Mouse (Mus musculus): Measurements from ENCODE around the gene Sh3pxd2b.
"Not testable (repeated sequence)": the region's sequence is repeated elsewhere in the genome, so short reads cannot be mapped to it uniquely, and the experiment has no call there.

Sh3pxd2b gene

DNA sequence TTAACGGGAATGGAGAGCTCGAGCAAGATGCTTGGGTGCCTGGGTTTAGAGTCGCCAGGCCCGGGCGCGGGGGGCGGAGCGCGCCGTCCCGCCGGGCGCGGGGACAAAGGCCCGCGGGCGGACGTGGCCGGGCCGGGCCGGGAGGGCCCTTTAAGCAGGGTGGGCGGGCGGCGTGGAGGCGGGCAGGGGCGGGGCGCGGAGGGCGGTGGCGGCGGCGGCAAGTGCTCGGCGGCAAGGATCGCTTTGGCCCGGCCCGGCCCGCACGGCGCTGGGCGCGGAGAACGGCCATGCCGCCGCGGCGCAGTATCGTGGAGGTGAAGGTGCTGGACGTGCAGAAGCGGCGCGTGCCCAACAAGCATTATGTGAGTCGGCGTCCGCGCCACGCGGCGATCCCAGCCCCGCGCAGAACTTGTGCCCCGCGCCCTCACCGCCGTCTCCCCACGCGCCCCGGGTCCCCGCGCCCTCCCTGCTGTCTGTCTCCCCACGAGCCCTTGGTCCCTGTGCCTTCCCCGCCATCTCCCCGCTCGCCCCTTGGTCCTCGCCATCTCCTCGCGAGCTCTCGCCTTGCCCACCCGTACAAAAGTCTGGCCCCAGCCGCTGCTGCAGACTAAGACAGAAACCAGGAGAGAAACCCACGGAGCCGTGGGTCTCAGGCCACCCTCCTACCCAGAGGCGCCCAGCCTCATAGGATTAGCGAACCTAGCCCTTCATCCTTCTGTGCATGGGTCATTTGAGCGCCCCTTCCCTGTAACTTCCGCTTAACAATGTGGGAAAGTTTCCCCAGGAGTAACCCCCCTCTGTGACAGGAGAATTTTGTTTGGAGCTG, at the start of gene Sh3pxd2b:
Gene Sh3pxd2b, plus strand, starts transcription at position 214 of the 826 bp plus-strand sequence.
- DNase-seq (ENCODE audit: extremely low read depth, insufficient read length, low spot score), result peak; percentile 76

DNA sequence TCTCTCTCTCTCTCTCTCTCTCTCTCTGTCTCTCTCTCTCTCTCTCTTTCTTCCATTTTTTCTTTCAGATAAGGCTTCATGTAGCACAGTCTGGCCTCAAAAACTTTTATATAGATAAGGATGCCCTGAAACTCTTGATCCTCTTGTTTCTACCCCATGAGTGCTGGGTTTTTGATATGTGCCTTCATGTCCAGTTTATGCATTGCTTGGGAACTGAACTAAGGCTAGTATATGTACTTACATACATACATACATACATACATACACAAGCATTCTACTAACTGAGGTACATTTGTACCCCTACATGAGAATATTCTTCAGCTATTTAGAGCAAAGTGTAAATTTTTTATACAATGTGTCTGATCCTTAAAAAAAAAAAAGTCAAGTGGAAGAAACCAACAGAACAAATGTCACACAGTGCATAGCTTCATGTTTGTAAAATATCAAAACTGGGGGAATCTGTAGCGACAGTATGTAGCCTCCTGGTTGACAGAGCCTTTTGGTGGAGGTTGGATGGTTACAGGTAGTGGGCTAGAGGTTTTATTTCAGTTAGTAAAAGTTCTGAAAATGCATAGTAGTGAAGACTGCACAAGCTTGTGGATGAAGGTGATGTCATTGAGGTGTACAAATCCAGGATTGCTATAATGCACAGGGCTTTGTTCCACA, 49.6 kb upstream of the Sh3pxd2b start:
- no peak for DNase-seq (ENCODE audit: extremely low read depth, insufficient read length, low spot score)

DNA sequence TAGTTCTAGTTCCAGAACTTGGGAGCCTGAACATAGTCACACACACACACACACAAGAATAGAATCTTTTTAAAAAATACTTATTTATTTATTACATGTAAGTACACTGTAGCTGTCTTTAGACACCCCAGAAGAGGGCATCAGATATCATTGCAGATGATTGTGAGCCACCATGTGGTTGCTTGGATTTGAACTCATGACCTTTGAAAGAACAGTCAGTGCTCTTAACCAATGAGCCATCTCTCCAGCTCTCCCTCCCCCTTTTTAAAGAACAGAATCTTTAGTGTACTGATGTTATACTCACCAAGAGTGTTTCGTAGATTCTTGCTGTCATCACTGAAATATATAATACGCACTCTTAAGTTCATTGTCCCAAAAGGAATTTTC, 49.1 kb upstream of the Sh3pxd2b start:
- DNase-seq (ENCODE audit: extremely low read depth, insufficient read length, low spot score), result no peak

DNA sequence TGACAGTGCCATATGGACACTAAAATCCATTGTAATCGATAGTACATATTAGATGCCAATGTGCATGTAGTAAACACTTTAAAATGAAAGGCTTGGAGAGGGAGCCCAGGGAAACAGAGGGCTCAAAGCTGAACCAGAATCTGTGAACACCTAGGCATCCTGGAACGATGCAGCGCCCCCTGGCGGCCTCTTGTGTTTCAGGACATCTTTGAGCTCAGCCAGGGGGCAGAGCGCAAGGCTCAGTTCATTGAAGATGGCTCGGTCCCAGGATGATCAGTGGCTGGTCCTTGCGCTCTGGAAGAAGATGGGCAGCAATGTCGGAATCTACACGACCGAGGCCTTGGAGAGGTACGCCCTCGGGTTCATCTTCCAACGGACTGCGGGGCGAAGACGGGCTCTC, 47.8 kb upstream of the Sh3pxd2b start, which contains the start of gene Hbq1a:
Gene Hbq1a, plus strand, starts transcription at position 205 of the 400 bp plus-strand sequence.
- DNase-seq (ENCODE audit: extremely low read depth, insufficient read length, low spot score), result not testable (repeated sequence)

DNA sequence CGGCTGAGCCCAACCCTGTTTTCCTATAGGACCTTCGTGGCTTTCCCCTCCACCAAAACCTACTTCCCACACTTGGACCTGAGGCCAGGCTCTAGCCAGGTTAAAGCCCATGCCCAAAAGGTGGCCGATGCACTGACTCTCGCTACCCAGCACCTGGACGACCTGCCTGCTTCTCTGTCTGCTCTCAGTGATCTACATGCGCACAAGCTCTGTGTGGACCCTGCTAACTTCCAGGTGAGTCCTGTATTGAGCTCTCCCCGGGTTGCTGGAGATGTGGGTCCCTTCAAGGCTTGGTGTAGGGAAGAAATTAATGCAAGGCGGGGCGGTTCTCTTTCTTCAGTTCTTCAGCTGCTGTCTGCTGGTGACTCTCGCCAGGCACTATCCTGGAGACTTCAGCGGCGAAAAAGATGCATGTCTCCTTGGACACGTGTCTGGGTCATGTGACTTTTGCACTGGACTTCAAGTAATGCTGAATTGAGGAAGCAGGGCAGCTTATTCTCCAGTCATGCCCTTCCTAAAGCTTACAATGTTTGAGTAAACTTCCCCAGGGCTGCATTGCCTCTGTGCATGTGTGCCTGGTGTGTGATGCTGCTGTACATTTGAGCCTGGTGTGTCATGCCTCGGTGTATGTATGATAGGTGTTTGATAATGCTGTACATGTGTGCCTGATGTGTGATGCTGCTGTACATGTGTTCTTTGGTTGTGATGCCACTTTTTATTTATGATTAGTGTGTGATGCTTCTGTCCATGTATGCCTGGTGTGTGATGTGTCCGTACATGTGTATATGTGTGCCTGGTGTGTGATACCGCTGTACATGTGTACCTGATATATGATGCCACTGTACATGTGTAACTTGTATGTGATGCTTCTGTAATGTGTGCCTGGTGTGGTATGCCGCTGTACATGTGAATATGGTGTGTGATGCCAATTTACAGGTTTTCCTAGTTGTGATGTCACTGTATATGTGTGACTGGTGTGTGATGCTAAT, 47.0 kb upstream of the Sh3pxd2b start:
- DNase-seq (ENCODE audit: extremely low read depth, insufficient read length, low spot score), result no peak

DNA sequence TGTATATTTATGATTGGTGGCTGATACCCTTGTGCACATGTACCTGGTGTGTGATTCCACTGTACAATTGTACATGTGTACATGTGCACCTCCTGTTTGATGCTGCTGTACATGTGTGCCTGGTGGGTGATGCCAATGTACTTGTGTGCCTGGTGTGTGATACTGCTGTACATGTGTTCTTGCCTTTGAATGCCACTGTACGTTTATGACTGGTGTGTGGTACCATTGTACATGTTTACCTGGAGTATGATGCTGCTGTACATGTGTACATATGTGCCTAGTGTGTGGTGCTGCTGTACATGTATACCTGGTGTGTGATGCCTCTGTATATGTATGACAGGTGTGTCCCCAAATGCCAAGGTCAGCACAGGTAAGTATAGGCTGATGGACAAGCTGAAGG, 46.1 kb upstream of the Sh3pxd2b start:
- DNase-seq (ENCODE audit: extremely low read depth, insufficient read length, low spot score), result no peak

DNA sequence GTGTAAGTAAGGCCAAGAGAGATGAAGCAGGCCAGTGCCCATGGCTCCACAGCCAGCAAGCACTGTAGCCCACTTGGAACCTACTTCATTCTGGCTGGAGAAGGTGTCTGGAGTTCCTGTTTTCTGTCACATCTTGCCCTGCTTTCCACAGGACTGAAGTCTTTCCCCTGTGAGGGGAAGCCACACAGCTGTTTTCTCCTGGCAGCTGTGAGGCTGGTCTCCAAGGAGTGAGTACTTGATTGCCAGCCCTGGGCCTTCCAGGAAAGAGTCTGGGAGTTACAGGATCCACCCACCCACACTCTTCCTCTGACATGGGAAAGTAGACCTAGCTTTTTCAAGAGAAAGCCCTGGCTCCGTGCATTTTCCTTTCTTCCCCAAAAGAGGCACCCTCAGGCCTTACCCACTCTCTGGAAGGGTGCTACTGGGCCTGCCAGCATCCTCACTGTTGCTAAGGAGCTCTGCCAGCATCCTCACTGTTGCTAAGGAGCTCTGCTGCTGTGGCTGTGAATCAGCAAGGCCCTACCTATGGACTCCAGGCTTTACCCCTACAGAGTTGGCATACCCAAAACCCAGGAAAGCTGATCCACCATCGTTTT, 44.7 kb upstream of the Sh3pxd2b start:
- no peak for DNase-seq (ENCODE audit: extremely low read depth, insufficient read length, low spot score)

DNA sequence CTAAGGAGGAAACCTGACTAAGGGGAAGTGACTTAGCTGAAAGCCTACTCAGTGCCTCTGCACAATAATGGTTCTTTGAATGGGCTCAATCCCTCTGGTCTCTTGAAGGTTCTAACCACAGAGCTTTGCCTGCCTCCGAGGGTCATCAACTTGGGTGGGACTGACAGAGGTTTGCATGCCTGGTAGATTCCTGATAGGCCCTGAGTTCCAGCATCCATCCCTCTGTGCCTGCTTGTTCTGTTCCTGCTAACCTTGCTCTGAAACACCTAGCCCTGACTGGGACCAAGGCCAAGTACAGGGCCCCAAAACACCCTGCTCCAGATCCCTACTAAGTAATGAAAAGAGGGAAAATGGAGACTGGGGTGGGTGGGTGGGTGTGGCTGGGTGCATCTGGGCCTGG, 44.2 kb upstream of the Sh3pxd2b start:
- DNase-seq (ENCODE audit: extremely low read depth, insufficient read length, low spot score), result no peak

DNA sequence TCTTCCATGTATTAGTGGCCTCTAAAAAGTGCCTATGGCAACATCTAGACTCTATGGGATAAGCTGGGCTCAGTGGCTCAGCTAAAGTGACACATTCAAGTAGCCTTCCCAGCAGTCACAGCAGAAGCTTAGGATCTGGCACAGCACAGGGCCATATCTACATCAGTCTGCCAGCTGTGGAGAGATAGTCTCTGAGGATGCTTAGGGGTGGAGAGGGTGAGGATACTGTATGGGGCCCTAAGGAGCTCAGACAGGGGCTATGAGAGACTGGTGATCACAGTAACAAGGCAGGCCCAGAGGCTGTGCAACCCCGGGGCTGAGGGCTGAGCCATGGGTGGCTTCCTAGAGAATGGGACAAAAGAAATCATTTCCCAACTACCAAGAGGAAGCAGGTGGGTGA, 40.6 kb upstream of the Sh3pxd2b start:
- DNase-seq (ENCODE audit: extremely low read depth, insufficient read length, low spot score), result no peak

DNA sequence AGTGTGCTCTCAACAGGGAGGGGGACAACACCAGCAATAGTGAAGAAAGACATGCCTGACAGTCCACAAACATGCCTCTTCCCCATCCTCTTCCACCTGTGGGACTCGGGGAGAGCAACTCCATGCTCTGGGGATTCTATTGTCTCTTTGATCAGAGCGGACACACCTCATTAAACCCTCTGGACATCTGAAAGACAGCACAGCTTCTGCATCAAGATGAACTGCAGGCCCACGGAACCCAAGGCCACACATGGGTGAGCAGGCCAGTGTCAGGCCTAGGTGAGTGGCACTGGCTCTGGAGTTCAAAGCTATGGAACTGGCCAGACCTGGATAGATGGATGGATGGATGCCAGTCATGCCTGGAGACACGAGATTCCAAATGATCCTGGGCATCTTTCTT, 38.2 kb upstream of the Sh3pxd2b start:
- DNase-seq (ENCODE audit: extremely low read depth, insufficient read length, low spot score), result no peak

DNA sequence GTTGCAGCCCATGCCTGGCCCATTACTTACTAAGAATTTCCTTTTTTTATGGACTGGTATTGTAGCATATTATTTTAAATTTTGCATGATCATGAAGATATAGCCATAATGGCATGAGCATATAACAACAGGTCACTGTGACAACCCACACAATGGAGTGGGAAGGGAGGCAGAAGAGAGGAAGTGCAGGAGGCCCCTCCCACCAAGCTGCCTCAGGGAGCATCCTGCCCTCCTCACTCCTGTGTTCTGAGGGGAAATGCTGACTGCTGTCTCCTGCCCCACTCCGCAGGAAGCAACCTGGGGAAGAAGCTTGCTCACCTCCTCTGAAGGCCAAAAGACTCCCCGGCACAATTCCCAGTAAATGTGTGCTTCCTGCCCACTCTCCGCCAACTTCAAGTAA, 37.7 kb upstream of the Sh3pxd2b start:
- no peak for DNase-seq (ENCODE audit: extremely low read depth, insufficient read length, low spot score)

DNA sequence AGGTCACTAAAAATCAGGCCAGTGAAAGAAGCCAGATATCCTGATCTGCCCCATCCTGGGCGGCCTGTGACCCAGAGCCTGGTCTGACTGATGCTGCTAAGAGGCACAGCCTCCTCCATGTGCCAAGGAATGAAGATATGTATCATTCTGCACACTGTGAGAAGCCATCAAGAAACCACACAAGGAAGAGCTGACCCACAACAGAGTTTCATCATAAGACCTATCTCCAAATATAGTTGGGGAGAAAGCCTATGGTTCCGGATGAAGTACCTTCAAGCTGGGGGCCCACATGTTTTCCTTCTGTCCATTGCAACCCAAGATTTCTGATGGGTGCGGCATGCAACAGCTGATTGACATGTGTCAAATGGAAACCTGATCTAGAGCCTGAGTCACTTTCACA, 31.6 kb upstream of the Sh3pxd2b start:
- no peak for DNase-seq (ENCODE audit: extremely low read depth, insufficient read length, low spot score)

DNA sequence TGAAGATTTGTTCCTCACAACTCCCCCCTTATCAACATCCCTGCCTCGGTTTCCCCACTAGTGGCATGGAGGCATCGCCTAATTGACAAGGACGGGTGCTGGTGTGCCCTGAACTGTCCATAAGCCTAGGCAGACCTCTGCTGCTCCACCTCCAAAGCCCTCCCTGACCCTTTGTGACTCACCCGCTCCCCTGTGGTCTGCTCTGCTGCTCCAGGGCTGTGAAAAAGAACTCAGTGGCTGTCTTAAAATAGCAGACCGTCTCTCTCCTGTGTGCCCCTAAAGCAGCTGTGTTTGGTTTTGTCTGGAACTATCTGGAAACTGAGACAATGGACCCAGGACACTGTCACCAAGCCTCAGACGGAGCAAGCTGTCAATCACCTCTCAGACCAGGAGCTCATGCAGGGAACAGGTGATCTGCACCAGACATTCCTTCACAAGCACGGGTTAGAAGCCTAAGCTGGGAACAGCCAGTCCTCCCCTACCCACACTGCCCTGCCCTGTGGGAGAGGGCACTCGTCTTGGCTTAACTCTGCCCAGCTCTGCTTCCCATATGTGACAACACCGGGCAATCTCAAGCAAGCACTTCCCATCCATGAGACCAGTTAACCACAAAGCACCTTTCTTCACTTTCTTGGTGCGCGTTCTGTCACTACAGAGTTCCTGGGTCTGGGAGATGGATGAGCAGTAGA, 27.0 kb upstream of the Sh3pxd2b start:
- peak; percentile 25 for DNase-seq (ENCODE audit: extremely low read depth, insufficient read length, low spot score)

DNA sequence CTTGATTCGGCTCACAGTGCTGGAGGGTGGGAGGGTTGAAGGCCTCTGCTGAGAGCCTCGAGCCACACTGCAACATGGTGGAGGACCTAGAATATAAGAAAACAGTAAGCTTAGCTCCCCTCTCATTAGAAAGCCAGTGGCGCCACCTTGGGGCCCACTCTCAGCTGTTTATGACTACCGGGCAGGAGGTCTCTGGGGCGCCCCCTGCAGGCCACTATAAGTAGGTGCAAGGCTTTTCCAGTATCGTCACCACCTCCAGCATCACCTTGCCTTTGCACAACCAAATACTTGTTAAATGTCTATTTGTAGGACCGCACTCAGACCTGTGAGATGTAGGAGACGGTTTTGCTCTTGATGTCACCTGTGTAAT, 26.4 kb upstream of the Sh3pxd2b start:
- peak; percentile 28 for DNase-seq (ENCODE audit: extremely low read depth, insufficient read length, low spot score)

DNA sequence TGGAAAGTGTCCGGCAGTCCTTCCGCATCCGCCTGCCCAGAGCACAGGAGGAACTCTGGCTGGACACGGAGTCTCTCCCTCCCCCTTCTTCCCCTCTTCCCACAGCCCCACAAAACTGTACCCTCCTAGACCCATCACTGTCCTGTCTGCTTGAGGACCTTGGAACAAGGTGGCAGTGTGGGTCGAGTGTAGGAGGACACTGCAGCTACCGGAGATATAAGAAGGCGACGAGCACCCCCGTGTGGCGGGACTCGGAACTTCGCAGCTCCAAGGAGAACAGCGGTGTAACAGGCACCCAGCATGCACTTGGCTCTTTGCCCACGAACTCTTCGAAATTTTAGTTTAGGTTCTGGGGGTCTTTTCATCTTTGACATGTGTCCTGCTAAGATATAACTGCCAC, 23.0 kb upstream of the Sh3pxd2b start:
- peak; percentile 76 for DNase-seq (ENCODE audit: extremely low read depth, insufficient read length, low spot score)

DNA sequence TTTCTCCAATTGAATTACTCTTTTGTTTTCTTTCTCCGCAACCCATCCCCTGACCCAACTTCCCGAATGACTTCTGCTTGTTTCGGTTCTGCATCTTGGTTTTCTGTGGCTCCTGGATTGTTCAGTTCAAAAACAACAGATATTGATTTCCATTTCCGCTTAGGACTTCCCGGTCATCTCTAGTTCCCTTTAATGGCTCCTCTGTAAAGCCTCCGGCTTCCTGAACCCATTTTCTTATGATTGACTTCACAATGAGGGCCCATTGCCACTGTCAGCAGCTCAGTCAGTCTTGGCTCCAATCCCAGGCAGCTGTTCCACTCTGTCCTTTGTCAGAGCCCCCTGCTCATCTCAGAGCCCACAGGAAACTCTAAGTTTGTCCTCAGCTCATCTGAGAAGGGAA, 16.5 kb upstream of the Sh3pxd2b start:
- DNase-seq (ENCODE audit: extremely low read depth, insufficient read length, low spot score), result no peak

DNA sequence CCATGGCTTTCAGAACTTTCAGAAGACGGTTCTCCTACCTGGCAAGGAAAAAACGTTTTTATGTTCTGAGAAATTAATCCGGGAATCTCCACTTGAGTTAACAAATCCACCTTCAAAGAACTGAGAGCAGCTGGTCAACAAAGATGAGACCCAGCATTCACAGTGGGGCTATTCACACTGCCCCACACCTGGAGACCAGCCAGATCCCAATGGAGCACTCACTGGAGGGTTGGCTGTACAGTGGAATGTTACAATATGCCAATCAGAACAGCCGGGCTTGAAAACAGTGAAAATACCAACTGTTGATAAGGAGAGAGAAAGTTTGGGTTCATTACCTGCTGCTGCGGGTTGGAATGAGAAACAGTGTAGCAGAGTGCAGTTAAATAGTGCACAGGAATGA, 15.8 kb upstream of the Sh3pxd2b start:
- no peak for DNase-seq (ENCODE audit: extremely low read depth, insufficient read length, low spot score)

DNA sequence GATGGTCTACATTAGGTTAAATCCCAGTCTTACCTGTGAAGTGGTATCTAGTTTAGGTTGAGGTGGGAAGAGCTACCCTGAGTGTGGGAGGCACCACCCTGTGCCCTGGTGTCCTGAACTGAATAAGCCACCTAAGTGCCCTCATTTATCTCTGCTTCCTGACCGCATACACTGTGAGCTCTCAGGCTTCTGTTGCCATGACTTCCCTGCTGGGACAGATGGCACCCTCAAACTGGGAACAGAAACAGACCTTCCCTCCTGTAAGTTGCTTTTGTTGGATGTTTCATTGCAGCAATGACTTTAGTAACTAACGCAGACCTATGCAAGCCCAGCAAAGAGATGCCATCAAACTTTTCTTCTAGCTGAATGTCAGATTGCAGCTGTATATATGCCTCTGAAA, 14.4 kb upstream of the Sh3pxd2b start:
- no peak for DNase-seq (ENCODE audit: extremely low read depth, insufficient read length, low spot score)

DNA sequence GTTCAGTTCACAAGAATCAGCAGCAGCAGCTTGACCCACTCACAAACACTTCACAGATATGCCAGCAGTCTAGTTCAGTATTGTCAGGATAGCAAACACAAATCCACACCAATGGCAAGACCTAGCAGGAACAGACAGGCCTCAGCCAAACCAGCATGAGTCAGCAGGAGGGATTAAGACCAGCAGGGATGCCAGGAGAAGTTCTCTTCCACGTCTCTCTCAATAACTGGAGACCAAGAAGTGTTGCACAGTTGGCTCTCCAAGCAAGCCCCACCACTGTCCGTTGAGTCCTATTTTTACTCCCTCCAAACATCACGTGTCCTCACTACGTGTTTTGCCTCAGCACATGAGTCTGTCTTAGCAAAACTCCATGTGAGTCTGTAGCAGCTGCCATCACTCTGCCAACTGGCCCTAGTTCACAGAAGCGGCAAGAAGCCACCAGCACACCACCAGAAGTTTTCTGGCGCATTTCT, 11.1 kb upstream of the Sh3pxd2b start:
- peak; percentile 43 for DNase-seq (ENCODE audit: extremely low read depth, insufficient read length, low spot score)

DNA sequence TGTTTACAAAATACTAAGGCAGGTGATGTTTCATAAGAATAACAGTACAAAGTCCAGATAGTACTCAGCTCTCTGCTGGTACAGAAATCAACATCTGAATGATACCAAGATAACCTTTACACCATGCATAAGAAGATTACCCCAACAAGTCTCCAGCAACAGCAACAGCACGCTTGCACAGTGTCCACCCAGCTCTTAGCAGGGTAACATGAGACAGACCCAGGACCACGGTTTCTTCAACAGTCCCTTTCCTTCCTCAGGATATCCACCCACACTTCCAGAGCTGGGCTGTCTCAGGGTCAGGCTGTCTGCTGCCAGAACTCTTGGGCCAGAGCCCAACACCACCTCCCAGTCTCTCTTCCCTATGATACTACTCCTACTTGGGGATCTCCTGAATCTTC, 8.5 kb upstream of the Sh3pxd2b start:
- DNase-seq (ENCODE audit: extremely low read depth, insufficient read length, low spot score), result no peak

Data from 3134 (cell line).